20 mouse cellular contexts compared by ENCODE assay signal in genomic region chr6:142916271-142916941, GRCm38 (mm10). TPM values are rescaled to one million over a fixed set of nuclear protein-coding genes. Genes with fewer than 3 reads are reported as not detected.
DNase-seq lines count a peak whose midpoint lies in the region; ATAC-seq and TF ChIP-seq lines count a peak whose summit lies in the region.
"Had no signal": no experiment of that assay in that cellular context is flagged by ENCODE, and none has a peak within 500 bp of the region (broad histone marks: within the 10 kb centered on the region; RNA-seq: fewer than 3 reads in every experiment).

No protein-coding gene starts in this region.

- no peak for ATAC-seq in hindbrain, embryonic 13.5 days (ENCODE audit: low FRiP score)
- ATAC-seq in hindbrain, embryonic 12.5 days (ENCODE audit: low FRiP score), result no peak
- peak; percentile 55 for ATAC-seq in megakaryocyte, adult 5-6 weeks (ENCODE audit: poor library complexity, severe bottlenecking)
- ATAC-seq in erythroblast, adult 5-6 weeks (replicated peaks; ENCODE audit: low FRiP score, poor library complexity, severe bottlenecking), result no peak
- ATAC-seq: hindbrain, postnatal 0 days; liver, postnatal 0 days had no signal

- WGBS in hindbrain, embryonic 13.5 days, result 87% methylated on average over 11 of the region's 11 CpGs
- WGBS in hindbrain, embryonic 12.5 days, result 88% methylated on average over 11 of the region's 11 CpGs
- WGBS in bone marrow, adult 2 months, result 35% methylated on average over 11 of the region's 11 CpGs

- H3K4me2 ChIP-seq in hindbrain, embryonic 13.5 days, result no peak overlapping the region
- H3K4me2 ChIP-seq in hindbrain, embryonic 12.5 days (replicated peaks), result no peak overlapping the region
- H3K4me2 ChIP-seq: forebrain, embryonic 12.5 days had no signal

- peaks cover 27% of the 10 kb centered on the region for H3K4me1 ChIP-seq in hindbrain, embryonic 13.5 days (replicated peaks)
- 0 out of 2 replicates have a peak, but pooled peaks cover 2% of the 10 kb centered on the region for H3K4me1 ChIP-seq in hindbrain, embryonic 12.5 days
- H3K4me1 ChIP-seq in bone marrow, adult 2 months (ENCODE audit: control insufficient read depth, insufficient read depth, low read length), result peaks cover 9% of the 10 kb centered on the region; the same call in 1 of the 2 replicates
- H3K4me1 ChIP-seq: embryonic facial prominence, embryonic 10.5 days had no signal

- H3K9me3 ChIP-seq in hindbrain, embryonic 13.5 days, result no peaks in the 10 kb centered on the region
- no peaks in the 10 kb centered on the region for H3K9me3 ChIP-seq in hindbrain, embryonic 12.5 days (replicated peaks)
- H3K9me3 ChIP-seq: embryonic facial prominence, embryonic 10.5 days; forebrain, embryonic 12.5 days; G1E; limb, embryonic 10.5 days had no signal

- no peak overlapping the region for H3K4me3 ChIP-seq in hindbrain, embryonic 13.5 days
- H3K4me3 ChIP-seq in hindbrain, embryonic 12.5 days, result no peak overlapping the region
- no peak overlapping the region for H3K4me3 ChIP-seq in bone marrow, adult 2 months (replicated peaks; ENCODE audit: control insufficient read depth, low read depth, low read length)
- H3K4me3 ChIP-seq: embryonic facial prominence, embryonic 10.5 days; forebrain, embryonic 12.5 days; heart, adult 2 months; limb, embryonic 10.5 days had no signal

- no peaks in the 10 kb centered on the region for H3K27me3 ChIP-seq in hindbrain, embryonic 13.5 days
- no peaks in the 10 kb centered on the region for H3K27me3 ChIP-seq in hindbrain, embryonic 12.5 days
- H3K27me3 ChIP-seq: forebrain, embryonic 12.5 days had no signal

- DNase-seq in thymus, postnatal 25 days, result peak; percentile 39
- DNase-seq in cerebellum, adult 18-20 months, result no peak
- DNase-seq: adrenal gland, postnatal 14 days; cerebellum, adult 2 months; heart, adult 2 months; kidney, adult 2 months; kidney, postnatal 14 days; liver, postnatal 0 days; lung, postnatal 10 days had no signal

- peaks cover 6% of the 10 kb centered on the region for H3K36me3 ChIP-seq in hindbrain, embryonic 13.5 days
- H3K36me3 ChIP-seq in hindbrain, embryonic 12.5 days, result no peaks in the 10 kb centered on the region
- H3K36me3 ChIP-seq: embryonic facial prominence, embryonic 10.5 days; forebrain, embryonic 12.5 days; G1E; limb, embryonic 10.5 days had no signal

- H3K9ac ChIP-seq in hindbrain, embryonic 13.5 days, result no peak overlapping the region
- no peak overlapping the region for H3K9ac ChIP-seq in hindbrain, embryonic 12.5 days
- H3K9ac ChIP-seq: forebrain, embryonic 12.5 days; liver, postnatal 0 days had no signal

- 0 out of 2 replicates have a peak overlapping the region, but pooled peaks have one; percentile 23 for H3K27ac ChIP-seq in hindbrain, embryonic 13.5 days
- no peak overlapping the region for H3K27ac ChIP-seq in hindbrain, embryonic 12.5 days
- peak overlapping the region; percentile 66 for H3K27ac ChIP-seq in bone marrow, adult 2 months (ENCODE audit: control insufficient read depth, insufficient read depth, low read depth, low read length, poor library complexity)
- H3K27ac ChIP-seq: embryonic facial prominence, embryonic 10.5 days; forebrain, embryonic 12.5 days; heart, adult 2 months; hindbrain, postnatal 0 days; limb, embryonic 10.5 days; stomach, postnatal 0 days had no signal

- TF ChIP-seq CTCF in bone marrow, adult 2 months (IDR thresholded peaks at IDR 0.05; ENCODE audit: control insufficient read depth, insufficient read depth, low read length), result no peak

- no peak for TF ChIP-seq POLR2A in bone marrow, adult 2 months (IDR thresholded peaks at IDR 0.05; ENCODE audit: borderline replicate concordance, control insufficient read depth, low read depth, low read length)

RNA-seq across cellular contexts. Expression of gene St8sia1, which starts 47.8 kb away (rescaled TPM):
- polyA plus RNA-seq in hindbrain, embryonic 13.5 days (2015; fragmentation: Nextera tagmentation; extraction: Ambion mirVana), result 7.6 and 7.7 TPM in 2 replicates
- polyA plus RNA-seq in hindbrain, embryonic 12.5 days (2016; fragmentation: Nextera tagmentation; extraction: Ambion mirVana), result 9.1 TPM in 2 replicates
- 0.11 and 0.47 TPM in 2 replicates for polyA plus RNA-seq in bone marrow, adult 2 months (2011; ENCODE audit: insufficient read depth, insufficient read length, low replicate concordance, missing spikeins)
- total RNA-seq in megakaryocyte, adult 5-6 weeks (2015), result 1.3 and 1.4 TPM in 2 replicates
- total RNA-seq in megakaryocyte, adult 5-6 weeks (2017), result 0.48 and 0.85 TPM in 2 replicates
- not detected in 2 replicates for total RNA-seq in erythroblast, adult 5-6 weeks (2015; ENCODE audit: low replicate concordance)
- total RNA-seq in erythroblast, adult 5-6 weeks (2017; ENCODE audit: low replicate concordance), result not detected in 2 replicates
- polyA plus RNA-seq: G1E had no signal
